Mouse (Mus musculus) left cerebral cortex, adult 9 months (tissue): Measurements from ENCODE around the gene Tpmt.

Source experiments
- DNase-seq, 2 experiments: peaks; one replicate each; pipeline ENCODE4 v3.0.0; 2022; ENCODE audit warnings: low spot score in 2 of 2

Tpmt gene

DNA sequence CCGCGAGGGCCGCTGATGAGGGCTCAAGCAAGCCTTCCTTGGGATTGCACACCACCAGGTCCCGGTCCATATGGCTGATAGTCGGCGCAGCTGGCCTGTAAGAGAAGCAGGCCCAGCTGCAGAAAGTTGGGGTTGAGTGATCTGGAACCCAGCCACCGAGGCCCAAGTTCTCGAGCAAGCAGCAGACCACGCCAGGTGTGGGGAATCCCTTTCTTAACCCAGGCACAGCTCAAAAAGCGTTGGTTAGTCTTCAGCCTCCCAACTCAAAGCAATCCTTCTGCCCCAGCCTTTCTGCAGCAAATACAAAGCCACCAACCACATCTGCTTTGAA lies at the start of gene Tpmt:
Gene Tpmt, minus strand, starts transcription at position 121 of the 331 bp plus-strand sequence.
- DNase-seq: no peak

DNA sequence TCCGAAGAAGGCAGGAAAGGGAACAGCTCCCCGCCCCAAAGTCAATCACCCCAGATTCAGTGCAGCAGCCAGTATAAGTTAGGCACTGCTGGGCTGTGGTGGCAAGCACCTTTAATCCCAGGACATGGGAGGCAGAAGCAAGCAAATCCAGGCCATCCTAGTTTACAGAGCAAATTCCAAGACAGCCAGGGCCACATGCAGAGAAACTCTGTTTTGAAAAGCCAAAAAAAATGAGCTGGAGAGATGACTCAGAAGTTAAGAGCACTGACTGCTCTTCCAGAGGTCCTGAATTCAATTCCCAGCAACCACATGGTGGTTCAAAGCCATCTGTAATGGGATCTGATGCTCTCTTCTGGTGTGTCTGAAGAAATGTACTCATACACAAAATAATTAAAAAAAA lies 49.3 kb upstream of the Tpmt start:
- DNase-seq: no peak

DNA sequence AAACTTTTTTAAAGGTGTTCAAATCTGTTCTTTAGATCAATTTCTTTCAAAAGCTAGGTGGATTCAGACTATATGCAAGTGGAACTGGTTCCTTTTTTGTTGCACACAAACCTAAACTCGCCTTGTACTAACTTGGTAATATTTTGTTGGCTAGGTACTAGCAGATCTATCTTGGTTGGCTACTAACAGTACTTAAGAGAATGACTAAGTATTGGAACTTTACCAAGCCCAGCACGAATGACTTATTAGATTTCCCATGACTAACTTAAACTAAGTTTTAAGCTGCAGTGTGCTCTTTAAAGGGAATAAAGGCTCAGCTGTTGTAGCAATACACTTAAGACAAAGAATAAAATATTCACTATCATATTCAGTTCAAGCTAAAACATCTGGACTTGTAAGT lies 44.7 kb upstream of the Tpmt start:
- DNase-seq: no peak

DNA sequence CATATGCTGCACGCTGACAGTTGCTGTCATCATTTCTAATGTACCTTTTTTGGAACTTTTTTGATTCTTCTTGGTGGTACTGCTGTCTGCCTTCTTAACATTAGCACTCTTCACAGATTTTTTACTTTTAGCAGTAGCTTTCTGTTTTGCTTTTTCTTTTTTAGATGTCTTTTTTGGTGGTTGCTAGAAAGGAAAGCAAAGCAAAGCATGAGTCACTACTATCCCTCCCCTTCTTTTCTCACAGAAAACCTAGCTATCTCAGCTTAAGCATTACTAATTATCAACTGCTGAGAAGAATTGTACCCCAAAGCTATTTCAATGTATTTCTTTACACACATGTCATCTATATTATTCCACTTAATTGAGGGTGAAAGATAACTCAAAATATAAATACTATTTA lies 43.9 kb upstream of the Tpmt start:
- no peak for DNase-seq

DNA sequence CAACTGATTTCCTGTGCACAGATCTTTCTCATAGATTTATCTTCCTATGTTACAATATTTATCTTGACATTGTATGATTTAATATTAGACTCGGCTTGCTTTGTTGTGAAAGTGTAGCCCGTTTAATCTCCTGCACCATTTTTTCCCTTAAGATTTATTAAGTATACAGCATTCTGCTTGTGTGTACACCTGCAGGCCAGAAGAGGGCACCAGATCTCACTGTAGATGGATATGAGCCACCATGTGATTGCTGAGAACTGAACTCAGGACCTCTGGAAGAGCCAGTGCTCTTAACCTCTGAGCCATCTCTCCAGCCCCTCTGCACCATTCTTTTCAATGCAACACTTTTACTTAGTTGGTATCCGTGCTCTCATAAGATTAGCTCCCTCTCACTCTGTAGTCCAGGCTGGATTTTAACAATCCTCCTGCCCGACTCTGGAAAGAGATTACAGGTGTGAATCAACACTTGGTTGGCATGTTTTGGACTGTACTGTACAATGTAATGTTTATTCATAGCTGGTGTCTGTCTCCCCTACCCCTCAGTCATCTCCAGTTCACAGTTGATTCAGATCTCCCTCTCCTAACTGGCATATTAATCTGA lies 36.5 kb upstream of the Tpmt start:
- no peak for DNase-seq

DNA sequence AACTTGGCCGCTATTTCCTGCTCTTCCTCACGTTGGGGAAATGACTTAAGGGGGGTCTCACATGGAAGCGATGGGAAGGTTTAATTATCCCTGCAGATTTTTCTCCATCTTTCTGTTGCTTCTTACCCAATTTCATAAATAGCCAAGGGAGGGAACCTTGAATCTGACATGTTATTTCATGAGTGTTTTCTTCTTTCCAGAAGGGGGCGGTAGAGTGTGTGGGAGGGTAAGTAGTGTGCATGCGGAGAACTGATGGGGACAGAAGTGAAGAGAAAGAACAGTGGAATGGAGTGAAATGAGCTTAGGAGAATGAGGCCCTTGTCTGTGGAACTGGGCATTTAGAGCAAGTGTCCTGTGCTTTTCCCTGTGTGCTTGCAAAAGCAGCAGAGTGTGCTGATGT lies 34.3 kb upstream of the Tpmt start:
- DNase-seq: no peak

DNA sequence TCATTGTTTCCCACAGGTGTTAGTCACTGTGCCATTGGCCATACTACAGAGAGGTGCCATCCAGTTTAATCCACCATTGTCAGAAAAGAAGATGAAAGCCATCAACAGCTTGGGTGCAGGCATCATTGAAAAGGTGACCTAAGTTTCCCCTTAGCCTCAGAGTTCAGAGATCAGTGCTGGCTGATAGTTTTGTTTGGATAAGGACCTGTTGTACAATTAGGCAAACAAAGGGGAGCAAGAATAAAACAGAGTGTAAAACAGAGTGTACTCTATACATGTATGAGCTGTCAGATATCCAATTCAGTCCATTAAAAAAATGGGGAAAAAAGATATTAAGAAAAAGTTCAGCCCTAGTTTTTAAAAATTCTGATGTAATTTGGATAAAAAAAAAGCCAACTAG lies 32.8 kb upstream of the Tpmt start:
- no peak for DNase-seq

DNA sequence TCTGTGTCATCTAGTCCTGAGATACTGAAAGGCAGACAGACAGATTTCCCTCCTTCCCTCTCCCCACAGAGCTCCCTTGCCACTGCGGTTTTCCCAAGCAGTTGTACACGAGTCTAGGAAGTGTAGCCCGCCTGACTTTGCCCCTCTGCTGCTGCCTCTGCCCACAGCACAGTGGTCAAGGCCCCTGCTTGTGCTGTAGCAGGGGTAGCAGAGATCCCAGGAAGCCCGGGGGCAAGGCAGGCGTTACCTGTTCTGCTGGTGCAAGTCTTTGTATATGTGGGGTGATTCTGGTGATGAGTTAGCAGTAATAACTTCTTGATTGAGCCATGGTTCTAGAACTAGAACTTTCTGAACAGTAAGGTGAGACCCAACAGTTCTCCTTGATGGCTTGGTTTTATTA lies 31.6 kb upstream of the Tpmt start:
- DNase-seq: no peak

DNA sequence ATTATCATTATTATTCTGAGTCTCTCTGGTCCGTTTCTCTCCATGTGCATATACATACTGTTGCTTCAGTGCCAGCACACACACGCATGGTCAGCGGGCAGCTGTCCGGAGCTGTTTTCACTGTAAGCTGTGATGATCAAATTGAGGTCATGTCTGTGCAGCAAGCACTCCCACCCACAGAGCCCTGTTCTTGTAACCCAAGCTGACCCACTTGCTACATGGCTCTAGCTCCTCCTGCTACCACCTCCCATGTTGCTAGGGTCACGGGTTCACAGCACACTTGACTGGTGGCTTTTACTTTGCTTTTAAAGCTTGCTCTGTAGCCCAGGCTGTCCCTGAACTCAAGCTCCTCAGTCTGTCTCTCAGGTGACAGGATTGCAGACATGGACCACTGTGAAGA lies 27.9 kb upstream of the Tpmt start:
- DNase-seq: no peak

DNA sequence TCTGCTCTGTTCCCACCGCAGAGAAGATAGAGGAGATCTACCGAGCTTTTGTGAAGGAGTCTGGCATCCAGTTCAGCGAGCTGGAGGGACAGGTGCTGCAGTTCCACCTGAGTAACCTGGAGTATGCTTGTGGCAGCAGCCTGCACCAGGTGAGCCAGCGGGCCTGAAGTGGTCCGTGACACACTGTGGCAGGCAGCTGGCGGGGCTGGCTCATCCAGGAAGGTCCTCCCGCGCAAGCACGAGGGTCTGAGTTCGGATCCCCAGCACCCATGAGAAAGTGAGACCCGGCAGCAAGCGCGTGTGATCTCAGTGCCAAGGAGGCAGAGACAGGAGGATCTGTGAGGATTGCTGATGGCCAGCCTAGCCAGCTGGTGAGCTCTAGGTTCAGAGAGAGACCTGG lies 27.3 kb upstream of the Tpmt start:
- no peak for DNase-seq

DNA sequence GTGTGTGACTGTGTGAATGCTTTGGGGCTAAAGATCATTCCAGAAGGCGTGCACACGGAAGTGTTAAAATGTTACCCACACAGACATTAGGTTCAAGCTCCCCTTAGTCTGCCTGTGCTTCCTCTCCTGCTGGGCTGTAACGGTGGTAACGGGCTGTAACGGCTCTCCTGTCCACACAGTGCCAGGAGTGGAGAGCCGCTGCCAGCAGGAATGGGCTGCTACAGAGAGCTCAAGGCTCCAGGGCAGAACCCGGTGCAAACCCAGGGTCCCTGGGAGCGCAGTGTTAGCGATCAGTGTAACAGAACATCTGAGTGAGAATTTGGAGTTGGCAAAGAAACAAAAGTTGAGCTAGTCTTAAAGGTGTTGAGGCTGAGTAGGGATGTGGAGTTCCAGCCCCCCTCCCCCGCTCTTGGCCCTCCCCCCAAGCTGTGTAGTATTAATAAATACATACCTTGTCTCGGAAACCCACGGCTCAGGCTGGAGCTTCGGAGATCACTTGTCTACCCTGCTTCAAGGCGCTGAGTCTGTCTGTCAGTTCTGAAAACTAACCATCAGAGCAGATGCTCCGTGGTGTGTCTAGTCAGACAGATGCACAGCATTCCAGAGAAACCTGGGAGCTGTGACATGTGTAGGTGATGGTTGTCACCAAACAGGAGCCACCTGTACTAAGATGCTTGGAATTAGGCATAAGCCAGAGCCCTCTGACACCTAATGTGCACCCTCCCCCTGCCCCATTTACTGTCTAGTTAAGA lies 26.0 kb upstream of the Tpmt start:
- no peak for DNase-seq

DNA sequence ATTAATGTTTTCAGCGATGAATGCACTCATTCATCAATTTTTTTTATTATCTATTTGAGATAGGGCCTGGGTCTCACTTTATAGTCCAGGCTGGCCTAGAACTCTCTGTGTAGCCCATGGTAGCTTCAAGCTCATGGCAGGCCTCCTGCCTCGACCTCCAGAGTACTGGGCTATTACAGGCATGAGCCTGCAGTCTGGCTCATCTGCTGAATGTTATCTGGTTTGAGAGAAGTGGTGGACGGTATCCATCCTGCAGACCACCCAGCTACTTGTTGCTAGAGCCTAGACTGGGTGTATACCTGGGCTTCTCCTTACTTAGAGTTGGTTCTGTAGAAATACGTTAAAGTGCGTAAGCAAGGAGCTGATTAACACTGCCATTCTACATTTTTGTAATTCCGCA lies 22.5 kb upstream of the Tpmt start:
- DNase-seq: no peak

DNA sequence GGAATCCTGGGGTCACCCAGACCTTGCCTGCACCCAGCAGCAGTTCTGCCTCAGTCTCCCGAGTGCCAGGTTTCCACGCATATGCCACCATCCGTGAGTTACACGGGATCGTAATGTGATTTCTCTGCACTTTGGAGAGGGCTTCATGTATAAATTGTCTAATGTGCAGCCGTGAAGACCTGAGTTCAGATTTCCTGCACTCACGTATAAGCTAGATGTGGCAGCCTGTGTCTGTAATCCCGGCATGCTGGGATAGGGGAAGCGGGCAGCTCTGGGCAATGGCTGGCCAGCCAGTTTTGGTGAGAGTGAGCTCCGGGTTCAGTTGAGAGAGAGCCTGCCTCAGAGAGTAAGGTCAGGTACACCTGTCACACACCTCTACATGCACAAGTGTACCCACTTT lies 22.0 kb upstream of the Tpmt start:
- DNase-seq: no peak

DNA sequence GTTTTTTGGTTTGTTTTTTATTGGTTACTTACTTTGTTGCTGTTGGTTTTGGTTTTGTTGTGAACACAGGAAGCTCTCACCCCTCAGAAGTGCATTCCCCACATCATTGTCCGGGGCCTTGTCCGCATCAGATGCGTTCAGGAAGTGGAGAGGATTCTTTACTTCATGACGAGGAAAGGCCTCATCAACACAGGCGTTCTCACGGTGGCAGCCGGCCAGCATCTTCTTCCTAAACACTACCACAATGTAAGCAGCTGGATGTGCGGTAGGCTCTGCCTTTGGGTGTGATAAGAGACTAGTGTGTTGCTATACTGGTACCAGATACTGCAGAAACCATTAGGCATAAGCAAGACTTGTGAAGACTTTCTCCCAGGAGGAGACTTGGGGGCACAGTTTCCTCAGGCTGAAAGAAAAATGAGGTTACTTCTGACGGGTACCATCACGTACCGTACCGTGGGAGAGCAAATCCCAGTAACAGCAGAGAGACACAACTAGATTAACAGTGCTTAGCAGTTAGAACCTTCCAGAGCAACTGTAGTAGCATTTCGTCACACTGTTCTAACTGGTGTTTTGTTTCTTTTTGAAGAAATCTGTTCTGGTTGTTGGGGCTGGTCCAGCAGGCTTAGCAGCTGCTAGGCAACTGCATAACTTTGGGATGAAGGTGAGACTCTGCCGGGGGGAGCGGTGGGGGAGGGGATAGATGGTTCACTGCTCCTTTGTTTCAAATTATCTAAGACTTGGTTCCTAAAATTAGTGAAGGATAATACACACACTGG lies 19.6 kb upstream of the Tpmt start:
- DNase-seq: no peak

DNA sequence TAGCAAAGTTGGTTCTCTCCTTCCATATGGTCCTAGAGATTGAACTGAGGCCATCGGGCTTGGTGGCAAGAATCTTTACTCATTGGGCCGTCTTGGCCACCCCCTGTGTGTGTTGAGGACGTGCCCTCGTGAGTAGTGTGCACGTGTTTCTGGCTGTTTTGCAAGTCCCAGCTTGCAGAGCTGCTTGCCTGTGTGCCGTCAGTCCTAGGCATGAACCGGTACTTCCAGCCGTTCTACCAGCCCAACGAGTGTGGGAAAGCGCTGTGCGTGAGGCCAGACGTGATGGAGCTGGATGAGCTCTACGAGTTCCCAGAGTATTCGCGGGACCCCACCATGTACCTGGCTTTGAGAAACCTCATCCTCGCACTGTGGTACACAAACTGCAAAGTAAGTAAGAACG lies 18.2 kb upstream of the Tpmt start:
- no peak for DNase-seq

DNA sequence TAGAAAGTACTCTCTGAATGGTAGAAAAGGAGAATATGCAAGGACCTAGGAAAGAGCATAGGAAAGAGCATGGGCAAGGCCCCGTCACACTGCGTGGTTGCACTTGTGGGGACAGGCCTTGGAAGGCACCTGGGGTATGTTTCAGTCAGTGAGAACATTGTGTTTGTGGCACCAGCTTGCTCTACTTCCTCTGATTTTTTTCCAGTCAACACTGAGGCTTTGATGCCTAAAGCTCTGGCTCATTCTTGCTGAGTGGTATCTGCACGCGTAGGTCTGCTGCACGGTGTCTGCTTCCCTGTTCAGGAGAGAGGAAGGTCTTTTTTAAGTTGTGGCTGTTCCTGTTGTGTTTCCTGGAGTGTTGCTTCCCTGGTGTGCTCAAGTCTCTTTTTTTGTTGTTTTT lies 12.2 kb upstream of the Tpmt start:
- DNase-seq: no peak

DNA sequence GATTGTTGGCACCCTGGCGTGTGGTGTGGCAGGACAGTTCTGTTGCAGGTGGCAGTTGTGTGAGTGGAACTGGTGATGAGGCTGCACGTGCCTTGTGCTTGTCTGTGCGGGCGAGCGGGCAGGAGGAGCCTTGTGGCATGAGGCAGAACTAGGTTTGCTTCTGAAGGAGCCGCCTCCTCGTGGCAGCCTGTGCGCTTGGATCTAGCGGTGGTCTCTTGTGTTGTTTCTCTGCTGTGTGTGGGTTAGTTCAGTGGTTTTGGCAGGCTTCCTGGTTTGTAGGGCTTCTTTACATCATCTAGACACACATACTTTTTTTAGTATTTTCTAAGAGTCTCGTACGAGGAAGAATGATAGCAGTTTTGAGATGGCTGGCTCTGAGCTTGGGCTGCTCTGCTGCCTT lies 11.6 kb upstream of the Tpmt start:
- peak; percentile 32 to 72 for DNase-seq

DNA sequence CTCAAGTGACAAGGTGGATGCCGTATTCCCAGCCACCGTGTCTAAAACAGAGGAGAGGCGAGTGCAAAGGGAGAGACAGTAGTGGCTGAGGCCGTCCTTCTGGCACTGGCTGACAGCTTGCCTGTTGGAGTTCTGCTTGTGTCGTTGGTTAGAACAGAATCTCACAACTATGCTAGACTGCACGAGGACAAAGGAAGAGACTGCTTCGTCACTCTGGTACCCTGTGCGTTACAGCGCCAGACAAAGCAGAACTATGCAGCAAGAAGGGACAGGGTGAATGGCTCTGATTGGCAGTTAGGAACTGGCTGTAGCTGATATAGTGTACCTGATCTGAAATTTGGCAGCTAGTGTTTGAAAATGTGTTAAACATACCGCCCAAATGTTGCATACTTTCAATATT lies 9.4 kb upstream of the Tpmt start:
- no peak for DNase-seq

DNA sequence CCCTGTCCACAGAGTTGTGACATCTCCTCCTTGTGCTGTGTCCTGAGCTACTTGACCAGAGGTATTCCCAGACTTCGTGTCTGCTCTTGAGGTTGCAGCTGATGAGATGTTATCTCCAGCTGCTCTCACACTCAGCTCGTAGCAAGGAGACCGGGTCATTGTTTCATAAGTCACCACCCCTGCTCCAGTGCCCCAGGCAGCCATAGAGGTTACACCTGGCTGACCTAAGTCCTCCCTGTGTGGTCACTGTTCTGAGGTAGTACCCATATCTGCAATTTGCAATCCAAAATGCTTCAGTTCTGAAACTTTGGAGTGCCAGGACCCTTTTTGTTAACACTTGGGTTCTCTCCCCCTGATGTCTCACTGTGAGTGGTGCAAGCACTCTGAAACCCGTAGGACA lies 5.5 kb upstream of the Tpmt start:
- no peak for DNase-seq

DNA sequence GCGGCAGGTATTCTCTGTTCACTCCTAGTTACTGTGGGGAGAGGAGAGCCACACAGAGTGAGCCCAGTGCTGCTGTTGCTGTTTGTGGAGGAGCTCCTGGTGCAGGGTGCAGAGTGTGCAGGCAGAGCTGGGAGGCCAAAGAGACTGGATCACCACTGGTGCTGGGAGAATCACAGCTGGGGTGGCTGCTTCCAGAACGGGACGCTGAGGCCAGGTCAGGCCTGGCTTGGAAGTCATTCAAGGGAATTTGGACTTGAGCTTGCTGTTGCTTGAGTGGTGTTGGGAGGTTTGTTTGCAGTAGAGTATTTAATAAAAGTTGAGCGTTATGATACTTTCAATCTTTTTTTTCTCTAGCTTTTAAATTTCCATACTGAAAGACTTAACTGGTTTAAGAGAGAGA lies 3.5 kb upstream of the Tpmt start:
- DNase-seq: no peak

DNA sequence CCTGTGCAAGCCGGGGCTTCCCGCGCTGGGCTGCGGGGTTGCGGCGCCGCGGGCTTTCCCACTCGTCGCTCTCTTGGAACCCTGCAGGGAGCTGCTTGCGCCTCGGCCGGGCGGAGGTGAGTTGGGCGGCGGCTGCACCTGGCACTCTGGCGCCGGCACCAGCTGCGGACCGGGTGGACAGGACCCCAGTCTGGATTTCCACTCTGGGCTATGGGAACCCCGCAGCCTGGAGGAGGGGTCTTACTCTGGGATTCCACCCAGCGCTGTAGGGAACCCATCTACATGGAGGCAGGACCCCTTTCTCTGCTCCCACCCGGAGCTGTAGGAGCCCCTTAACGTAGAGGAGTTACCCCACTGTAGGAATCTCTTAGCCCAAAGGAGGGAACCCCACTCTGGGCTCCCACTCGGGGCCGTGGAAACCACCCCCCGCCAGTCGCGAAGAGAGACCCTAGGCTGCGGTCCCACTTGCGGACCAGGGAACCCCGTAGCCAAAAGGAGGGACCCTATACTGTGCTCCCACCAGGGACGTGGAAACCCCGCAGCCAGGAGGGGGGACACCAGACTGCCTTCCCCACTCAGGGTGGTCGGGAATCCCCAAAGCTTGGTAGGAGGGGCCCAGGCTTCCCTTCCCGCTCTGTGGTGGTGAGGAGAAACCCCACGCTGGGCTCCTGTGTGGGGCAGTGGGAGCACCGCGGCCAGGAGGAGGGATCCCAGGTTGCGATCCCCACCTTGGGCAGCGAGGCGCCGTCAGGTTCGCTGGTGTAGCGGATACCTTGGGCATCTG lies 512 bp downstream of the Tpmt start:
- no peak for DNase-seq

DNA sequence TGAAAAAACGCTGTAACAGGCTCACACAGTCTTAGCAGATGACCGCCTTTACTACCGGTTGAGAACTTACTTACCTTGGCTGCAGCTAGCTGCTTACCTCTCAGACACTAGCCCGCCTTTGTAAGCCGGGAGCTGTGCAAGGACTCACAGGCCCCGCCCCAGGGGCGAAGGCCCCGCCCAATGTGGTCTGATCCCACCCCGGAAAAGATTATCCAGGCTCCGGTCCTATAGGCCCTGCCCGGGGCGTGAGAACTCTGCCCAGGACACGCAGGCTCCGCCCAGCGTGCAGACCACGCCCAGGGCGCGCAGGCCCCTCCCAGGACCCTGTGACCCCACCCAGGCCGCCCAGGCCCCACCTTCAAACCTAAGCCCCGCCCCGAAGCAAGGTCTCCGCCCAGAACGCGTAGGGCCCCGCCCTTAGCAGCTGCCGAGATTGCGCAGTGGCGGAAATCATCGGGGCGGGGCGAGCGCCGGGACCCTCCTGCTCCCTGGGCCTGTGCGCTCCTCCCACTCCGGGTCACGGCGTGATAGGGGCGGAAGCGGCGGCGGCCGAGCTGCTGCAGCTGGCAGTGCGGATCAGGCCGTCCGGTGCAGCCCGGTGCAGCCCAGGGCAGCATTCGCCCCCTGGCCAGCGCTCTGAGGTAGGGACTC lies 1.4 kb downstream of the Tpmt start, which contains the start of gene Kdm1b:
Gene Kdm1b, plus strand, starts transcription at position 470 of the 651 bp plus-strand sequence.
- peak; percentile 94 to 97 for DNase-seq
